Mouse (Mus musculus) adrenal gland, postnatal 25 days (tissue): ENCODE data around the gene Hip1r. TPM values are rescaled to one million over a fixed set of nuclear protein-coding genes. Genes with fewer than 3 reads are reported as not detected.

Experiments used
- DNase-seq: peaks from one replicate; pipeline ENCODE4 v3.0.0; 2021; ENCODE audit warnings: mixed read lengths
- total RNA-seq: library from RNA; stranded (reverse); gene quantifications from 2 replicates; pipeline ENCODE4 v1.2.3, GENCODE M21; 2021

Hip1r gene
- total RNA-seq, 1 experiment from 2014 or later = 18.3 TPM

DNA sequence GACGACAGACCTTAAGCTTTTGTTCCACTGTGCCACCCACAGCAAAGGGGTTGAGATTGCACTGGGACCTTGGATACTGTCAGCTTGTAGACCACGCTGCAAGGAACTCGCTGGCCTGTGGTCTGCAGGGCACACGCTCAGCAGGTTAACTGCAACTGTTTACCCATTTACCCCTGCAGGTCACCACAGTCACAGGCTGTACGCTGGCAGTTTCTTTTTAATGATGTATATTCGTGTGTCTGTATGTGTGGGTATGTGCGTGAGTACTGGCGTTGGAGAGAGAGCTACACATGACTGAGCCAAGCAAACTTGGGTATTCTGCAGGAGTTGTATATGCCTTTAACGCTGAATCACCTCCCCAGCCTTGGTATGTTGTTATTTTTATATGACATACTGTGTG lies 45.2 kb downstream of the Hip1r start:
- DNase-seq = no peak

DNA sequence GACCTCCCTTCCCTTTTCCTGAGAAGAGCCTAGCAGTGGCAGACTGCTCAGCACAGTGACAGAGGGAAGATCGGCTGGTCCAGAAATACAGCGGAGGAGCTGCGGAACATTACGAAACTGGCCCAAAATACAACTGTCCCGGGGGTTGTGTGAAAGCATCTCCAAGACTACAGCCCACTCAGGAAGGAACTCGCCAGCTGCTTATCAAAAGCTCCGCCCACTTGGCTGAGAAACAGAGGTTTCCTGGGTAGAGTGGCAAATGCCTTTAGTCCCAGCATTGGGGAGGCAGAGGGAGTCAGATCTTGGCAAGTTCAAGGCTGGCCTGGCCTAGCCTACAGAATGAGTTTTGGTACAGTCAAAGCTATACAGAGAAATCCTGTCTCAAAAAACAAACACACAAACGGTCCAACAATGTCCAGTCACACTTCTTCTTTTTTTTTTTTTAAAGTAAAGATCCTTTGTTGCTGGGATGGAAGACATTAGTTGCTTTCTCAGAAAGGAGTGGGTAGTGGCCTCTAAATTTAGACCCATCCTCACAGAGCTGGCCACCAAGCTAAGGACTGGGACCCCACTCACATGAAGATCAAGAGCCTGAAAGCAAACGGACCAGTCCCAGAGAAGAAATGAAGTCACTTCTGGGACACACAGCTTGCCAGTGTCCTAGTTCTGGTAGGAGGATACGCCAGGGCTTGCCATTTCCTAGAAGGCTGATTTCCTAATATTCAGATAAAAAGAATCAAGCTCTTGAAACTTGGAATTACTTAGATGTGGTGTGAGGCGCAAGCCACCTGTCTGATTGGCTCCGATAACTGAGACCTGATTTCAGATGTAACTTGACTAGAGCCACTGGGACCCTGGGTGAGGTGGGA lies 46.2 kb downstream of the Hip1r start:
- DNase-seq = peak; percentile 64

DNA sequence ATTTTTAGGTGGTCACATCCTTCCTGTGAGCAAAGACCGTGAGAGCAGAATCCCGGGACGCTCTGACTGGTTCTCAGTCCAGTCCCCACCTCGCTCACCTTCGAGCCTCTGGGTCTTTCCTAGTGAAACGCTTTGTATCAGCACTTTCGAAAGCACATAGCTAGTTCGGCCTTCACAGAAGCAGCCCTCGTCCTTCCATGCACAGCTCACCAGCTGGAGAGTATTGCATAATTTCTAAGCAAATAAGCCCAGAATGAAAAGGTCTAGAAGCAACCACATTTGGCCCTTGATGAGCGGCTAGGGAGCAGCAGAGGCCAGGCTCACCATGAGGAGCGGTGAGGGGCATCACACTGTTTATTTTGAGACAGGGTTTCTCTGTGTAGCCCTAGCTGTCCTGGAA lies 47.7 kb downstream of the Hip1r start:
- peak; percentile 25 for DNase-seq

DNA sequence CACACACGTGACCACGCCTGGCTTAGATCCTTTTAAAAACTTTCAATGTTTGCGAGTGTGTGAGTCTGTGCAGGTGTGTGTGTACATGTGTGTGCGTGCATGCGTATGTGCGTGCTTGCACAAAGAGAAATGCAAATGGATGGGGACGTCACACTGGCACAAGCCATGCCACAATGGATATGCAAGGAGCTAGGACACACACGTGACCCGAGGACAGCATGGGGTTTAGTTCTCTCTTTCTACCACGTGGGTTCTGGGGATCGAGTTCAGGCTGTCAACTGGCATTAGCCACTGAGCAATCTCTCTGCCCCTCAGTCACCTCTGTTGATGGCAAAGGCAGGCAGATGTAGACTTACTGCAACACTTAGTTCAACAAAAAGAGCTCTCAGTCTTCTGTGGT lies 48.3 kb downstream of the Hip1r start:
- no peak for DNase-seq

DNA sequence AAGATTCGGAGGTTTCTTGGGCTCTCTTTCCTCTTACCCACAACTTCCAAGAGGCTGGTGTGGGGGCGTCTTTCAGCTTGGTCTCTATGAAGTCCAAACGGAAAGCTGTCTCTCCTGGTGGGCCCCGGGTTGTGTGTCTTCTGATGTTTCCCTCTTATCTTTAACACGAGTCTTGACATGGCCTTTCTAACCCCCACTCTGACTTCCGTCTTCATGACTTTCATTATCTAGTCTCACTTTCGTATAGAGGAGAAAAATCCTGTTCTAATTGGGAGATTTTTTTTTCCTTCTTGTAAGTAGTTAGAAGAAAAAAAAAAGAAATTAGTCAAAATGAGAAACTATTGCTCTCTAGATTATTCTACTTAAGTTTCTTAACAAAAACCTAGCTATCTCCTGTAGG lies 48.9 kb downstream of the Hip1r start:
- DNase-seq = no peak

DNA sequence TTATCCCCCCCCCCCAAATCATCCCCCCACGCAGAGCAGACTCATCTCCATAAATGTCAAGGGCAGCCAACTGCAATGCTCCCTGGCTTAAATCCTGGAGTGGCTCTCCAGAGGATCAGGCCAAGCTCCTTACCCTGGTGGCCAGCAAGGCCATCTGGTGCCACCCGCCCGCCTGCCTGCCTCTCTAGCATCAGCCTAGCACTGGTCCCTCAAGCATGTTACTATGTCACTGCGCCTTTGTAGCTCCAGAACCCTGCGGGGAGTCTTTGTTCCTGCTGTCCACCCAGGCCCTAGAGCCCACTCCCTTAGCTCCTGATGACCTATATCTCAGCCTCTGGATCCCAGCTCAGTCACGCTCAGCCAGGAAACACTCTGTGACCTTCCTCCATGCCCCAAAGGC lies 51.2 kb downstream of the Hip1r start:
- peak; percentile 76 for DNase-seq

DNA sequence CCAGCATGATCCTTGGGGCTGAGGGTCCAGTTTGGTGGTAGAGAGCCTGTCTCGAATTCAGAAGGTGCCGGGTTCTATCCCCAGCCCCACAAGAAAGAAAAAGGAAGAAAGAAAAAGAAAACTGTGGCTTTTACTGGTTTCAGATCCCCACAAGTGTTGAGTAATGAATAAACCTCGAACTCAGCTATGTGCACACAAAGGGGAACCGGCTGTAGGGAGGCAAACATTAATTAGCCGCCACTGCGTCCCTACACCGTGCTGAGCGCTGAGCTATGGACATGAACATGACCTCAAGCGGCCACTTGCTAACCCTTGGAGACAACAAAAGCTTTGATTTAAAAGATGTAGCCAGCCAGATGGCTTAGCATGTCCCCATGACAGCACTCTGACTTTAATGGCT lies 51.7 kb downstream of the Hip1r start:
- no peak for DNase-seq

DNA sequence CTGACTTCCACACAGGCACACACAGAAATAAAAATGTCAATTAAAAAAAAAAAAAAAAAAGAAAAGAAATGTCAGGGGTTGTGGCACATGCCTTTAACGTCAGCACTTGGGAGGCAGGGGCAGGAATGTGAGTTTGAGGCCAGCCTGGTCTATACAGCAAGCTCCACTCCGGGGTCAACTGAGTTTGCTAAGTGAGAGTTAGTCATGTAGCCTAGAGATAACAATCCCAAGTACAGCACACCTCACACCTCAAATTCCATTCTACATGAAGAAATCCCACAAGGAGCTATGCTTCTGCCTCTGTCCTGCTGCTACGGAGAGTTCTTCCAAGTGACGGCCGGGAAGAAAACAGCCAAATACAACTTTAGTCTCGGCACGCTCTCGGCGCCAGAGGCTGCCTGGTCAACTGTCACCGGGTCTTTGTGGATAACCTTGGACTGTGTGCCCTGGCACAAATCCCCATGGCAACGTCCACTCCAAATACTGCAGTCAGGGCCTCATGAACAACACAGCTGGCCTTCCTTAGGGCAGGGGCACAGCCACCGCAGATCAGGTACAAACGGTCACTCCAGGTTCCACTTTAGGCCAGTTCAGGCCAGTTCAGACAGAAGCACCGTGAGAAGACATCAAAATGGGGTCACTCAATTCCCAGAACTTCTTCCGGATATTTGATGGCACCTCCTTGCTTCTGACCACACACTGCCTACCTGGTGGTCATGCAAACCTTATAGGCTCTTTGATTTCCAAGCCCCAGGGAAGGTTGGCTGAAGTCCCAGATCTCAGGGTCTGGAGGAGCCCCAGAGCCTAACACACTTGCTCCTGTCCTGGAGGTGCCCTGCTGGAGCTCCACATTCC lies 52.4 kb downstream of the Hip1r start:
- DNase-seq = peak; percentile 68

DNA sequence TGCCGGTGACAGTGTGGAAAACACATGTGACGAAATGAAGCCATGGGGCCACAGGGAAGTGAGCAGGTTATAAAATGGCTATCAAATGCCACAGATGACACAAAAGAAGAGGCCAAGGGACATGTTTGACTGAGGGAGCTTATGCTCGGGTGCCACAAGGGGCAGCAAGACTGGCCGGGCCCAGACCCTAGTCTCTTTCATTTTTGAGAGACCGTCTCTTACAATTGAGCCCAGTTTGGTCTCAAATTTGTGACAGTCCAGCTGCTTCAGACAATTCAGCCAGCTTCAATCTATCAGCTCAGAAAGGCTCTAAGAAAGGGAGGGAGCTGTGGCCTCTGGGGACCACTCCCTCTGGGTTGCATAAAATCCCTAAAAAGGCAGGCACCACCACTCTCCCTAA lies 53.1 kb downstream of the Hip1r start:
- DNase-seq = no peak

DNA sequence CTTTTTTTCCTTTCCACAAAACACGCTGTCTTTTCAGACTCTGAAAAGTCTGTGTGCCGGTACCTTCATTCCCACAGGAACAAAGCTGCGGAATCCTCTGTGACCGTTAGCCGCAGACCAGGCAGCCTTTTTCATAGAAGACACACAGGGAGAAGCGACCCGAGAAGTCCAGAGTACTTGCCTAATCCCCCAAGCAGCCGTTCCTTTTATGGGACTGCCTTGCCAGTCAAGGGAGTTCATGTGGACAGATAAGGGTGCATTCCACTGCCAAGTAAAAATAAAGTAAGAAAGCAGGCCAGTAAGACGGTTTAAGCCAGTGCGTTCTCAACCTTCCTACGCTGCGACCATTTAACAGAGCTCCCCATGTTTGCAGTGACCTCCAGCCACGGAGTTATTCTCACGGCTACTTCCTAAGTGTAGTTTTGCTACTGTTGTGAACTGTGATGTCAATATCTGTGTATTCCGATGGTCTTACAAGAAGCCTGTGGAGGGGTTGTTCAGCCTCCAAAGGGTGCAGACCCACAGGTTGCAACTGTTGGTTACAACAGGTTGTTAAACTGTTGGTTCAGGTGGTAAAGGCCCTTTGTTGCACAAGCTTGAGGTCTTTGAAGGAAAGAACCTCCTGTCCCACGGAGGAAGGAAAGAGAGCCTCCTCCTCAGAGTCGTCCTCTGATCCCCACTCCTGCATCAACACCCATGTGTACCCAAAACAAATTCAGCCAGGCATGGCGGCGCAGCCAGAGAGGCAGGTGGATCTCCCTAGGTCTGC lies 54.5 kb downstream of the Hip1r start:
- DNase-seq = no peak

DNA sequence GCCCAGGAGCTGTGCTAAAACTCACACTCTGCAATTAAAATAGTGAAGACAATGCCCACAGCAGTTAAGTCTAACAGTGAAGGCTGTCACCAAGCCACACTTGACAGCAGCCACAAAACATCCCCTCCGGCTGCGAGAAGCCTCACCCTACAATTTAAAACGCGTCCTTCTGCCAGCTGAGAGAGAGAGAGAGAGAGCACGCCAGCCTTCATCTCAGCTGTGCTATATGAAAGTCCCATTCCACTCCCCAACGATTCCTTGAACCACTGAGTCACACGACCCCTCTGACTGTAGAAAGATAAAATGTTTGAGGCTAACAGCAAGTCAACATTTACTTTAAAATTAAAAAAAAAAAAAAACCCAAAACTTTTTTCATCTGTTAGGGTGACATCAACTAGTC lies 55.3 kb downstream of the Hip1r start:
- no peak for DNase-seq

DNA sequence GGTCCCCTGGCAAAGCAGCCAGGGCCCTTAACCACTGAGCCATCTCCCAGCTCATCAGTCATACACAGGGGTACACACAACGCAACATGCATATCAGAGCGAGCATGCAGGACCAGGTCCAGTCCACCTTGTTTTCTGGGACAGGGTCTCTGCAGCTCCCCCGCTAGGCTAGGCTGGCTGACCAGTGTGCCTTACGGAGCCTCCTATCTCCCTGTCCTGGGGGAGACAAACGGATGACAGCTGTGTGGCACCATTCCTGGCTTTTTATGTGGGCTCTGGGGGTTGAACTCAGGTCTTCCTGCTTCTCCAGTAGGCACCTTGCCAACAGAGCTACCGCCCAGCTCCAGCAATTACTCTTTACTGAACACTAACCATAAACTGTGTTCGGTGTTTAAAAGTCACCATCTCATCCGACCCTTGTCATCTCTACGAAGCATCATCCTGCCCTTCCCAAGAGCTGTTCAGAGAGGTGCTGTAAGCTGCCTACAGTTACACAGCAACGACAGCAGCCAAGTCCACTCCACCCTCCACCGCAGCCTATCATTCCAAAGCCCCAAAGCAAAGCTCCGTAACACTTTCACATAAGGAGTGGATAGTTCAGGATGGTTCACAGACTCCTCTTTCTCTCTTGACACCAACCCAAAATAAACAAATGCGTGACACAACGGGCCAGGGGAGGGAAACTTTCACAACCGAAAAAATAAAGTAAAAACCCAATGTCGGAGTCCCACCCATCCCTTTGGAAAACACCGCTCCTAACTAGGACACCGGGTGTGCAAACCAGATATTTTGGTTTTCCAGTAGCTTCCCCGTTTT lies 56.0 kb downstream of the Hip1r start:
- peak; percentile 24 for DNase-seq

DNA sequence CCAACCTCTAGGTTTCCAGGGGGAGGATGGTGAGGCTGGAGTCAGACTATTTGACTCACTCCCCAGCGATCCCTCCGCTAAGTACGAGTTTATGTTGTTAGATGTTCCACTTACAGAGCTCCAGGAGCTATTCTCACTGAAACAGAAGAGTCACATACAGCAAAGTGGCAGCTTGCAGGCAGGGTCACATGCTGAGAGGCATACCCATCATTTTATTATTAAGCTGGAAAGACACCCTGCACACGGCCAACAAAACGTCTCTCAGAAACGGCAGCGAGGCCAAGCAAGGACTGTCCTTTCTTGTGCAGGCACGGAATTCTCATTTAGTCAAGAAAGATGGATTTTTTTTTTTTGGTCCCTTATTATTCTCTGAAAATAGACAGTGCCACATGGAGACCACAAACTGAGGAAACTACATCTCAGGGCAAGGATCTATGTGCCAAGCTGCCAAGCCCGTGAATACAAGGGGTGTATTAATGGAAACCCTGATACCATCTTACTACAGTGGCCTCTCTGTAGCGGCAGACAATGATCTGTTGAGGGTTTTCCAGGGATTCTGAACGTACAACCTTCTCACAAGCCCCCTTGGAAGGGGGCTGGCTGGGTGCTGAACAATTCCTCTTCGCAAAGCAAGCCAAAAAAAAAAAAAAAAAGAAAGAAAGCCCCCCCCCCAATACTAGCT lies 57.1 kb downstream of the Hip1r start:
- no peak for DNase-seq

DNA sequence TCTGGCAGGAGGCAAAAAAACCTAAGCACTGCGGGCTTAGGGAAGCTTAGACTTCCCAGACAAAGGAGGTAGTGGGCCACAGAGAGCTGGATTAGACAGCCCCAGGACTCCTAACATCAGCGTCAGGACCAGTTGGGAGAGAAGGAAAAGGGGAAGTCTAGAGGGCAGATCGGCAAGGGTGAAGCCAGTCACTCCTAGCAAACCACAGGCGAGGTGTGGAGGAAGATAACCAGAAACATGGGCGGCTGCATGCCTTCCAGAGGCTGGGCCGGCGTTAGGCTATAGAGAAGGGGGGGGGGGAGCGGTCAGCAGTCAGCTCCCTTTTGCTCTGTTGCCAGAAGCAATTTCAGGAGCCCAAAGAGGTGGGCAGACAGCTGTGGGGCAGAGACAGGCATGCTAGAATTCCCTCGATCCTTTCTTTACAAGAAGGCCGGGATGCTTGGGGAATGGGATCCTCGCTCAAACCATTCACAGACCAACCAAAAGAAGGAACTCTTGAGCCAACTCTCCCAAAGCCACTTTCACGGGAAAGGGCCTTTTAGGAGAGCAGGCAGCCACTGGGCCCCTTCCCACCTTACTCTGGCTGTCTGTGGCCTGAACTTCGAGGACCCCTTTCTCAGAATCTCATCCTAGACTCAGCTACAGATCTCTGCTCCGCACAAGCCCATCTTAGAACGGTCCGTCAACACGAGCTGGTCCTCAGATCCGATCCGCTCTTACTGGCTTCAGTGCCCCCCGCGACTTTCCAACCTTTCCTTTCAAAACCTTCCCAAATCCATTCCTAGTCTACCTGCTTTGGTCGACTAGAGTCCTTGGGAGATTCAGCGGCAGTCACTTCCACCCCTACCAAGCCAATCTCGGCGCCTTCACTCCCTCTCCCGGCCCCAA lies 57.9 kb downstream of the Hip1r start:
- peak; percentile 13 for DNase-seq

DNA sequence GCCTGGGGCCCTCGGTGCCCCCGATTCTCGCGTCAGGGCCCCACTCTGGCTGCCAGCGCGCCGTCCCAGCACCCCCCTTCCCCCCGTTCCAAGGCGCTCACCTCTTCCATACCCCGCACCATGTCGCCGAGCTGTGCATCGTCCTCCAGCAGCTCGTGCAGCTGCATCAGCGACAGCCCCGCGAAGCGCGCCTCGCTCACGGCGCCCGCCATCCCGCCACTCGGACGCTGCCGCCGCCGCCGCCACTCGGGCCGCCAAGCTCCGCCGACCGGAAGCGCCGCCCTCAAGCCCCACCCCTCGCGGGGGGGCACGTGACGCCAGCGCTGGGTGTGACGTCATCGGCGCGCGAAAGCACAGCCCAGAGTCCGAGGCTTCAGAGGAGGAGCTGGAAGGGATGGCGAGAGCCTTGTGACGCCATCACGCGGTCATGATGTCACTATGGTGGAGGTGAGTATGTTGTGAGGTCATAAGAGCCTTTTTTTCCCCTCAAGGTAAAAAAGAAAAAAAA lies 58.6 kb downstream of the Hip1r start, which contains the start of gene Vps37b:
Gene Vps37b (minus strand): TSS at position 270 of the 508 bp plus-strand sequence.
- peak; percentile 94 for DNase-seq

DNA sequence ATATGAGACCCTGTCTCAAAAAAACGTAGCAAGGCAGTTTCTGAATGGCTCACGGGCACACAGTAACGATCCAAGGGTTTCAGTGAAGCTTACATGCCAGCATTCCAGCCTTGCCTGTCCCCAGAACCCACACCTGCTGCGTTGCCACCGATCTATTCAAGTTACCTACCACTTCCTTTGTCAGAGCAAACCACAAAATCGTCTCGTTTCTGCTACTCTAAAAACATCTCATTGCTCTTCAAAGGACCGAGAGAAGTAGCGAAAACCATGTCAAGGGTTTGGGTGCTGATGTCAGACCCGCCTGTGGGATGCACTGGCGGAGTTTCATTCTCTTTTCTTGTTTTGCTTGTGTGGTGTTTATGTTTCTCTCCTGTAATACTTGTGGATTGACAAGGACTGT lies 61.0 kb downstream of the Hip1r start:
- DNase-seq = no peak

DNA sequence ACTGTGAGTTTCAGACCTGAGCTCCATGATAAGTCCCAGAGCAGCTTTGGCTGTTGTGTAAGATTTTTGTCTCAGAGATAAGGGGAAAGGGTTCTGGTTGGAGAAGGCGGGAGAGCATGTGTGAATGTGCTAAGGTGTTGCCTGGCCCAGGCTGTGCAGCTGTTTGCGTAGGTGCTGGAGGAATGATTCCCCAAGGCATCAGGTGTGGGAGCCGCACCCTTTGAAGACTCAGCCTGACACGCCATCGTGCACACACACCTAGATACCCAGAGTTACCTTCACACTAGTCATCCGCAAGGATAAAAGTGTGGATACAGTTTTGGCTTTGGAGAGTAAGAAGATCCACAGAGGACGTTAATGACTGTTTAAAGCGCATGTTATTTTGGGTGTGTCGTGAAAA lies 62.0 kb downstream of the Hip1r start:
- no peak for DNase-seq

DNA sequence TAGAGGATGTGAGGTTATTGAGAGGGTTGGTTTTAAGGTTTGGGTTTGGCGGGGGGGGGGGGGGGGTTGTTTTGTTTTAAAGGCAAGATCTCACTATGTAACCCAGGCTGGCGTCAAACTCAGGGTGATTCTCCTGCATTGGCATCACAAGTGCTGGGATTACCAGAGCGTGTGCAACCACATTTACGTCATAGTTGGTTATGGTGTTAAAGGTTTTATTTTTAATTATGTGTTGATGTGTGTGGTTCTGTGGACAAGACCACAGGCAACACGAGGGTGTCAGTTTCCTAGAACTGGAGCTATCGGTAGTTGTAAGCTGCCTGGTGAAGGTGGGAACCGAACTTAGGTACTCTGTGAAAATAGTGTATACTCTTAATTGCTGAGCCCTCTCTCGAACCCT lies 62.4 kb downstream of the Hip1r start:
- DNase-seq = no peak

DNA sequence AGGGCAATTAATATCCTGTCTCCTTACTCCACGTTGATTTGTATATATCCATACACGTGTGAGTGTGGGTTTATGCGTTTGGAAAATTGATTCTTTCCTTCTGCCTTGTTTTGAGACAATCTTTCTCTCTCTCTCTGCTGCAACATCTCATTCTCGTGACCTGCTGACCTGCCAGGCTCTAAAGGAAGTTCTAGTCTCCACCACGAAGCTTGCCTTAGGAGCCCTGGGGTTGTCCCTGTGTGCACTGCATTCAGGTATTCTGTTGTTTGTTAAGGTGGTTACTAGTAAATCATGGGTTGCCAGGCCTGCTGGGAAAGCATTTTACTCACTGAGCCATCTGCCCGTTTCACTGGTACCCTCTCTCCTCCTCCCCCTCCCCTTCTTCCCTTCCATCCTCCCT lies 62.9 kb downstream of the Hip1r start:
- no peak for DNase-seq

DNA sequence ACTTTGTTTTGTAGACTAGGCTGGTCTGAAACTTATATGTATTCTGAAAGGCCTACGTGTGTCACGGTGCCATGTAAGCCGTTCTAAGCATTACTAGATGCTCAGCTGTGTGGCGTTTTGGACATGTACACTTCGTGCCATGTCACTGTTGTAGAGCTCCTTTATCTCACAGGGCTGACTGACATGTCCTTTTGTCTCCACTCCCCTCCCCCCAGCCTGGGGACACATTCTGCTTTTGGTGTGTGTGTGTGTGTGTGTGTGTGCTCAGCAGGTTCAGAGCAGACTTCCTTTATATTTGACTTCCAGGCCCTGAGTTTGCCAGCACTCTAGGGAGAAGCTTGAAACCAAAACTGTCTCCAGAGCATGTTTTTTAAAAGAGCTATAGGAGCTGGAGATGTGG lies 63.4 kb downstream of the Hip1r start:
- DNase-seq = no peak
